Mouse (Mus musculus) gastrocnemius, postnatal 10 days (tissue): Measurements from ENCODE around the gene Acta2. TPM values are rescaled to one million over a fixed set of nuclear protein-coding genes. Genes with fewer than 3 reads are reported as not detected.

ENCODE experiments used
- DNase-seq: peaks from one replicate; pipeline ENCODE4 v3.0.0; 2021; ENCODE audit warnings: mixed read lengths
- total RNA-seq, 2 experiments: library from RNA; stranded (reverse); gene quantifications; 2 replicates each; pipeline ENCODE4 v1.2.3; 2021

The Acta2 gene
- total RNA-seq, 2 experiments from 2014 or later: 517 to 534 TPM

- DNase-seq: no peak
Observed at GRCm38 (mm10) chr19:34270106-34270726, 14.8 kb upstream of the Acta2 start.

- DNase-seq: no peak
Observed at GRCm38 (mm10) chr19:34268991-34269390, 13.6 kb upstream of the Acta2 start.

- DNase-seq: no peak
Observed at GRCm38 (mm10) chr19:34265604-34266193, 10.3 kb upstream of the Acta2 start.

GRCm38 (mm10) chr19:34262273-34262974 is 7.0 kb upstream of the Acta2 start:
- no peak for DNase-seq

GRCm38 (mm10) chr19:34256936-34257335 is 1.5 kb upstream of the Acta2 start:
- DNase-seq: no peak

GRCm38 (mm10) chr19:34256149-34256548 is 759 bp upstream of the Acta2 start:
- no peak for DNase-seq

DNA sequence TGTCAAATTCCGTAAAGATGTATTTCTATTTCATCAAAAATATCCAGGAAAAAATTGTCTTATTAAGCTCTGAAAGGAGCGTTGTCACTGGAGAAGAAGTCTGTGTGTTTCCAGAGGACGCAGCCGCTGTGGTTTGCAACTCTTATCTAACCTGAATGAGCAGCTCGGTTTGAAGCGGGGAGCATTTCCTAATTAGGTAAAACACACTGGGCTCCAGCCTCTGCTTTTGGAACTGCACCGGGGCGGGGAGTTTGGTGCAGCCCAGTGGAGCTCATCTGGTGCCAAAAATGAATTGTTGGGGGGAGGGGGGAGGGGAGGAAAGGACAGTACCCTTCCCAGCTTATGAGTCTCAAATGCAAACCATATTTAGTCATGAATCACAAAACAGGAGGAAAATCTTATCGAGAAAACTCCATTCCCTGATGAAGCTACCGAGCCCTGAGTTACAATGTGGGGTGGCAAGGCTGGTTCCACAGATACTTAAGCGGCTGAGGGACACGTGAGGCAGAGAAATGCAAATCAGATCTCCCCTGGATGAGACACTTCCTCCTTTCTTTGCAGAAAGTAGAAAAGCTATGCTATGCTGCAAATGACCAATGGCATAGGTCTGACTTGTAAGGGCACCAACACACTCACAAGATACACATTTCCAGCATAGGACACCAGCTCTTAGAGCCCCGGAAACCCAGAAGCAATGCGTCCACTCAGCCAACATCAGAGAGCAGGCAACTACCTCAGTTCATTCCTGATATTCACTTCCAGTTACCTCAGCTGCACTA is 1.1 kb downstream of the Acta2 start:
- peak; percentile 36 for DNase-seq

DNA sequence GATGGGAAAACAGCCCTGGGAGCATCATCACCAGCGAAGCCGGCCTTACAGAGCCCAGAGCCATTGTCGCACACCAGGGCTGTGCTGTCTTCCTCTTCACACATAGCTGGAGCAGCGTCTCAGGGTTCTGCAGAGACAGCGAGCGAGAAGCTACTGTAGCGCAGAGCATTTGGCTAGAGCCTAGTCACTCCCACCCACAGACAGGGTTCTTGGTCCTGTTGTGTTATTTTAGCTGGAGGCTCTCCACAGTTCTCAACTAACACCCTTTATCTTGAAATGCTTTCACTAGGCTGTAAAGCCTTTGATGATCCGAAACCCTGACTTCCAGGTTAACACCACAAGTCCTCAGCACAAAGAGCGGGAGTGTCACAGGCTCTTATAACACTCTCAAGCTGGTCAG is 2.9 kb downstream of the Acta2 start:
- DNase-seq: no peak

- DNase-seq: no peak
Observed at GRCm38 (mm10) chr19:34251900-34252299, 3.5 kb downstream of the Acta2 start.

GRCm38 (mm10) chr19:34250621-34251020 is 4.8 kb downstream of the Acta2 start:
- no peak for DNase-seq

- no peak for DNase-seq
Observed at GRCm38 (mm10) chr19:34248558-34248957, 6.8 kb downstream of the Acta2 start.

DNA sequence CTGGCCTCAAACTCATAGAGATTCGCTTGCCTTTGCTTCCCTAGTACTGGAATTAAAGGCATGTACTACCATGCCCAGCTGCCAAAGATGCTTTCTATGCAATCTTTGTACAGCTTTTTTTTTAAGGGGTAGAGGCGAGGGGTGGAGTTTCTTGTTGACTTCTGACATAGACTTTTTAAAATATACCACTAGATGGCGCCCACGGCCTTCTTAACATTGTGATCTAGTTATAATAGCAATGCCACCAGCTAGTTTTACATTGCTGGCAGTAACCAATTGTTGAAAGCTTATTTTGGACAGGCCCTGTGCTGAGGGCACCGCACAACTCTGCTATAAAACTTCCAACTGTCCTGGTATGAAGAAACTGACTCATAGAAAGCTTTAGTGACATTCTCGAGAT is 11.3 kb downstream of the Acta2 start:
- DNase-seq: peak; percentile 33

GRCm38 (mm10) chr19:34242925-34243324 is 12.5 kb downstream of the Acta2 start:
- no peak for DNase-seq

GRCm38 (mm10) chr19:34241247-34241915 is 14.0 kb downstream of the Acta2 start:
- DNase-seq: no peak

- no peak for DNase-seq
Observed at GRCm38 (mm10) chr19:34240273-34241039, 14.9 kb downstream of the Acta2 start.

DNA sequence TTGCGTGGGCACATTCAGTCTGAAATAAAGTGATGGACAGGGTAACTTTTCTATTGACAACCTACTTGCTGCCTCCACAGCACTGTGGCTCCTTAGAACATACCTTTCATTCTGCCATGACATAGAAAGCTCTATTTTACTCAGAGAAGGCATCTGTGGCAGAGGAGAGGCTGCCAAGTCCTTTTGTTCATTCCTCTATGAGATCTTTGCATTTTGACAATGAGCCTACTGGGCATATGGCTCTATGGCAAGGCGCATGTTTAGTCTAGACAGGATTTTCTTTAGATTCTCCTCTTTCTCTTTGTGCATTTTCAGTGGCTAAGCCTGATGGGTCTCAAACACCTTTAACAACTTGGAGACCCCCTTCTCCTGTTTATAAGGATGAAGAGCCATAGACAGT is 17.6 kb downstream of the Acta2 start:
- DNase-seq: no peak

- no peak for DNase-seq
Observed at GRCm38 (mm10) chr19:34236049-34236448, 19.3 kb downstream of the Acta2 start.

GRCm38 (mm10) chr19:34233944-34234343 is 21.4 kb downstream of the Acta2 start:
- peak; percentile 77 for DNase-seq

GRCm38 (mm10) chr19:34232326-34232725 is 23.1 kb downstream of the Acta2 start:
- DNase-seq: no peak

DNA sequence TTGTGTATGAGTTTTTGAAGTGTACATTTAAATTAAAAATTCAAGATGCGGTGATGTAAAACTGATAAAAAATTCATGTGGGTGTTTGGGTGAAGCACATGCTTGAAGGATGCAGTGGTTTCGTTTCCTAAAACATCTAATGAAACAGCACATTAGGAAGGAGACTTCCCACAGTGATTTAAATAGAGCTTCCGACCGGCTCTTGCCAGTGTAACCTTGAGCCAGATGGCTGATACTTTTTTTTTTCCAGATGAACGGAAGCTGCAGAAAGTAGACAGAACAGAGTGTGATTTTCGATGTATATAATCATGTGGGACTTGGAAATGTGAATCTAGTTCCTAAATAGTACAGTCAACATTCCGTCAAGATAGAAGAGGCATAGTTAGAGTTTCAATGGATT is 23.8 kb downstream of the Acta2 start:
- no peak for DNase-seq

- DNase-seq: no peak
Observed at GRCm38 (mm10) chr19:34222805-34223204, 32.6 kb downstream of the Acta2 start.
